ENCODE assay signal across 11 mouse cellular contexts in genomic region chr7:19842885-19843504, GRCm38 (mm10). TPM values are rescaled to one million over a fixed set of nuclear protein-coding genes. Genes with fewer than 3 reads are reported as not detected.
DNase-seq lines count a peak whose midpoint lies in the region; ATAC-seq lines count a peak whose summit lies in the region.
"Had no signal": no experiment of that assay in that cellular context is flagged by ENCODE, and none has a peak within 500 bp of the region (broad histone marks: within the 10 kb centered on the region; RNA-seq: fewer than 3 reads in every experiment).

No protein-coding gene starts in this region.

- H3K4me2 ChIP-seq in hindbrain, embryonic 13.5 days, result no peak overlapping the region
- H3K4me2 ChIP-seq in hindbrain, embryonic 14.5 days (replicated peaks), result no peak overlapping the region
- no peak overlapping the region for H3K4me2 ChIP-seq in embryonic facial prominence, embryonic 13.5 days
- no peak overlapping the region for H3K4me2 ChIP-seq in liver, embryonic 13.5 days
- H3K4me2 ChIP-seq: limb, embryonic 12.5 days; neural tube, embryonic 13.5 days had no signal

- no peaks in the 10 kb centered on the region for H3K36me3 ChIP-seq in hindbrain, embryonic 13.5 days
- no peaks in the 10 kb centered on the region for H3K36me3 ChIP-seq in hindbrain, embryonic 14.5 days (replicated peaks; ENCODE audit: control insufficient read depth, insufficient read depth)
- H3K36me3 ChIP-seq in embryonic facial prominence, embryonic 13.5 days, result no peaks in the 10 kb centered on the region
- no peaks in the 10 kb centered on the region for H3K36me3 ChIP-seq in liver, embryonic 13.5 days
- H3K36me3 ChIP-seq: G1E; limb, embryonic 12.5 days; neural tube, embryonic 13.5 days had no signal

- H3K4me1 ChIP-seq in hindbrain, embryonic 13.5 days (replicated peaks), result 0 out of 2 replicates have a peak, but pooled peaks cover 5% of the 10 kb centered on the region
- no peaks in the 10 kb centered on the region for H3K4me1 ChIP-seq in hindbrain, embryonic 14.5 days (replicated peaks; ENCODE audit: control insufficient read depth, insufficient read depth, low read length)
- H3K4me1 ChIP-seq in embryonic facial prominence, embryonic 13.5 days, result peaks cover 5% of the 10 kb centered on the region; the same call in 1 of the 2 replicates
- H3K4me1 ChIP-seq in liver, embryonic 13.5 days (replicated peaks), result peaks cover 23% of the 10 kb centered on the region
- H3K4me1 ChIP-seq: limb, embryonic 12.5 days; neural tube, embryonic 13.5 days had no signal

- no peaks in the 10 kb centered on the region for H3K9me3 ChIP-seq in hindbrain, embryonic 13.5 days
- H3K9me3 ChIP-seq in hindbrain, embryonic 14.5 days (ENCODE audit: control insufficient read depth, low read length), result no peaks in the 10 kb centered on the region
- H3K9me3 ChIP-seq in embryonic facial prominence, embryonic 13.5 days, result no peaks in the 10 kb centered on the region
- H3K9me3 ChIP-seq in liver, embryonic 13.5 days (replicated peaks), result no peaks in the 10 kb centered on the region
- H3K9me3 ChIP-seq: G1E; limb, embryonic 12.5 days; neural tube, embryonic 13.5 days had no signal

- H3K9ac ChIP-seq in hindbrain, embryonic 13.5 days, result no peak overlapping the region
- no peak overlapping the region for H3K9ac ChIP-seq in hindbrain, embryonic 14.5 days
- H3K9ac ChIP-seq in embryonic facial prominence, embryonic 13.5 days, result 0 out of 2 replicates have a peak overlapping the region, but pooled peaks have one; percentile 16
- H3K9ac ChIP-seq in liver, embryonic 13.5 days, result no peak overlapping the region
- H3K9ac ChIP-seq: limb, embryonic 12.5 days; neural tube, embryonic 13.5 days had no signal

- H3K4me3 ChIP-seq in hindbrain, embryonic 13.5 days, result no peak overlapping the region
- no peak overlapping the region for H3K4me3 ChIP-seq in hindbrain, embryonic 14.5 days (replicated peaks; ENCODE audit: low read length)
- H3K4me3 ChIP-seq in embryonic facial prominence, embryonic 13.5 days, result no peak overlapping the region
- no peak overlapping the region for H3K4me3 ChIP-seq in liver, embryonic 13.5 days (replicated peaks)
- H3K4me3 ChIP-seq: limb, embryonic 12.5 days; neural tube, embryonic 13.5 days had no signal

- 0 out of 2 replicates have a peak, but pooled peaks have one; percentile 36 for ATAC-seq in hindbrain, embryonic 13.5 days (ENCODE audit: low FRiP score)
- no peak for ATAC-seq in hindbrain, embryonic 14.5 days (ENCODE audit: low FRiP score)
- ATAC-seq in embryonic facial prominence, embryonic 13.5 days (ENCODE audit: insufficient number of reproducible peaks, insufficient read depth, low FRiP score, low TSS enrichment, low read depth), result no peak
- ATAC-seq in liver, embryonic 13.5 days (ENCODE audit: low read depth), result 0 out of 2 replicates have a peak, but pooled peaks have one; percentile 10

- H3K27ac ChIP-seq in hindbrain, embryonic 13.5 days, result no peak overlapping the region
- no peak overlapping the region for H3K27ac ChIP-seq in hindbrain, embryonic 14.5 days
- no peak overlapping the region for H3K27ac ChIP-seq in embryonic facial prominence, embryonic 13.5 days
- no peak overlapping the region for H3K27ac ChIP-seq in liver, embryonic 13.5 days
- H3K27ac ChIP-seq: hindbrain, postnatal 0 days; limb, embryonic 12.5 days; neural tube, embryonic 13.5 days had no signal

- 33% methylated on average over 19 of the region's 19 CpGs for WGBS in hindbrain, embryonic 13.5 days
- WGBS in hindbrain, embryonic 14.5 days, result 33% methylated on average over 19 of the region's 19 CpGs
- WGBS in embryonic facial prominence, embryonic 13.5 days, result 26% methylated on average over 19 of the region's 19 CpGs
- 33% methylated on average over 19 of the region's 19 CpGs for WGBS in liver, embryonic 13.5 days (ENCODE audit: insufficient replicate concordance)

- no peak for DNase-seq in hindbrain, embryonic 14.5 days (ENCODE audit: low spot score)
- DNase-seq in kidney, adult 8-10 months, result peak; percentile 89 to 90
- no peak for DNase-seq in liver, embryonic 13.5 days
- no peak for DNase-seq in layer of hippocampus, adult 11-12 months (ENCODE audit: low spot score)
- no peak for DNase-seq in left cerebral cortex, adult 9 months (ENCODE audit: low spot score in 2 of 2)

- H3K27me3 ChIP-seq in hindbrain, embryonic 13.5 days, result peaks cover 43% of the 10 kb centered on the region
- peaks cover 33% of the 10 kb centered on the region for H3K27me3 ChIP-seq in hindbrain, embryonic 14.5 days (ENCODE audit: control insufficient read depth, insufficient read depth, low read length)
- peaks cover 33% of the 10 kb centered on the region for H3K27me3 ChIP-seq in embryonic facial prominence, embryonic 13.5 days
- H3K27me3 ChIP-seq in liver, embryonic 13.5 days, result peaks cover 1% of the 10 kb centered on the region; the same call in 1 of the 2 replicates

RNA-seq across cellular contexts. Expression of gene Gm19345, which starts 8.8 kb away (rescaled TPM):
- 7.6 and 9.3 TPM in 2 replicates for polyA plus RNA-seq in hindbrain, embryonic 13.5 days (2015; fragmentation: Nextera tagmentation; extraction: Ambion mirVana)
- polyA plus RNA-seq in hindbrain, embryonic 14.5 days (2014; fragmentation: Nextera tagmentation; extraction: Ambion mirVana), result 13.0 and 13.9 TPM in 2 replicates
- 0.28 and 0.72 TPM in 2 replicates for polyA plus RNA-seq in embryonic facial prominence, embryonic 13.5 days (2015; fragmentation: Nextera tagmentation; extraction: Ambion mirVana)
- not detected in 2 replicates for polyA plus RNA-seq in liver, embryonic 13.5 days (2015; fragmentation: Nextera tagmentation; extraction: Ambion mirVana)
- polyA plus RNA-seq: G1E had no signal

RNA-seq across cellular contexts. Expression of gene Ceacam16, which starts 18.1 kb away (rescaled TPM):
- 0.48 and 0.58 TPM in 2 replicates for polyA plus RNA-seq in hindbrain, embryonic 13.5 days (2015; fragmentation: Nextera tagmentation; extraction: Ambion mirVana)
- 0.17 and 0.20 TPM in 2 replicates for polyA plus RNA-seq in hindbrain, embryonic 14.5 days (2014; fragmentation: Nextera tagmentation; extraction: Ambion mirVana)
- polyA plus RNA-seq in embryonic facial prominence, embryonic 13.5 days (2015; fragmentation: Nextera tagmentation; extraction: Ambion mirVana), result not detected in 2 replicates
- not detected in 2 replicates for polyA plus RNA-seq in liver, embryonic 13.5 days (2015; fragmentation: Nextera tagmentation; extraction: Ambion mirVana)
- polyA plus RNA-seq: limb, embryonic 12.5 days had no signal

RNA-seq across cellular contexts. Expression of gene Bcl3, which starts 20.4 kb away (rescaled TPM):
- polyA plus RNA-seq in hindbrain, embryonic 13.5 days (2015; fragmentation: Nextera tagmentation; extraction: Ambion mirVana), result 0.60 and 1.5 TPM in 2 replicates
- polyA plus RNA-seq in hindbrain, embryonic 14.5 days (2014; fragmentation: Nextera tagmentation; extraction: Ambion mirVana), result 0.58 and 0.97 TPM in 2 replicates
- polyA plus RNA-seq in embryonic facial prominence, embryonic 13.5 days (2015; fragmentation: Nextera tagmentation; extraction: Ambion mirVana), result 2.2 and 3.6 TPM in 2 replicates
- 3.0 and 3.9 TPM in 2 replicates for polyA plus RNA-seq in liver, embryonic 13.5 days (2015; fragmentation: Nextera tagmentation; extraction: Ambion mirVana)

RNA-seq across cellular contexts. Expression of gene Ceacam19, which starts 44.8 kb away (rescaled TPM):
- not detected in 2 replicates for polyA plus RNA-seq in hindbrain, embryonic 13.5 days (2015; fragmentation: Nextera tagmentation; extraction: Ambion mirVana)
- not detected in 2 replicates for polyA plus RNA-seq in hindbrain, embryonic 14.5 days (2014; fragmentation: Nextera tagmentation; extraction: Ambion mirVana)
- polyA plus RNA-seq in embryonic facial prominence, embryonic 13.5 days (2015; fragmentation: Nextera tagmentation; extraction: Ambion mirVana), result 0.25 and 0.48 TPM in 2 replicates
- not detected in 2 replicates for polyA plus RNA-seq in liver, embryonic 13.5 days (2015; fragmentation: Nextera tagmentation; extraction: Ambion mirVana)
- polyA plus RNA-seq: G1E; hindbrain, postnatal 0 days; limb, embryonic 12.5 days; neural tube, embryonic 13.5 days had no signal

RNA-seq across cellular contexts. Expression of gene Cblc, which starts 46.4 kb away (rescaled TPM):
- polyA plus RNA-seq in hindbrain, embryonic 13.5 days (2015; fragmentation: Nextera tagmentation; extraction: Ambion mirVana), result not detected in 2 replicates
- not detected in 2 replicates for polyA plus RNA-seq in hindbrain, embryonic 14.5 days (2014; fragmentation: Nextera tagmentation; extraction: Ambion mirVana)
- 8.1 and 10.4 TPM in 2 replicates for polyA plus RNA-seq in embryonic facial prominence, embryonic 13.5 days (2015; fragmentation: Nextera tagmentation; extraction: Ambion mirVana)
- polyA plus RNA-seq in liver, embryonic 13.5 days (2015; fragmentation: Nextera tagmentation; extraction: Ambion mirVana), result 1.2 and 1.3 TPM in 2 replicates
- polyA plus RNA-seq: G1E; neural tube, embryonic 13.5 days had no signal

Comparison
In these comparisons a context has a peak if more than half of its experiments do, and no peak if none do; other contexts are left out.
1. ATAC-seq: peak in hindbrain, embryonic 13.5 days (single experiment) and liver, embryonic 13.5 days (single experiment); none in hindbrain, embryonic 14.5 days (single experiment) and embryonic facial prominence, embryonic 13.5 days (single experiment).
2. DNase-seq: peak in kidney, adult 8-10 months (2 of 2); none in hindbrain, embryonic 14.5 days (single experiment), liver, embryonic 13.5 days (single experiment), layer of hippocampus, adult 11-12 months (single experiment) and left cerebral cortex, adult 9 months (0 of 2).